Mouse (Mus musculus) heart, embryonic 10.5 days (tissue): ENCODE measurements around the gene Vmn2r77. TPM values are rescaled to one million over a fixed set of nuclear protein-coding genes. Genes with fewer than 3 reads are reported as not detected.
"Not testable (repeated sequence)": the region's sequence is repeated elsewhere in the genome, so short reads cannot be mapped to it uniquely, and the experiment has no call there.

Experiments used
- DNase-seq: peaks from one replicate; pipeline ENCODE4 v3.0.0-alpha.2; 2017; ENCODE audit warnings: low spot score
- H3K27ac ChIP-seq: fragments of 300-500 bp; sonication (generic); 2 replicates; pipeline ENCODE4 v1.5.1; 2016; ENCODE audit warnings: mild to moderate bottlenecking
- H3K27me3 ChIP-seq: fragments of 300-500 bp; sonication (generic); 2 replicates; pipeline ENCODE4 v1.6.1; 2016; ENCODE audit warnings: mild to moderate bottlenecking; ENCODE audit not compliant: poor library complexity, insufficient read depth, severe bottlenecking
- H3K36me3 ChIP-seq: fragments of 300-500 bp; sonication (generic); 2 replicates; pipeline ENCODE4 v1.6.1; 2016; ENCODE audit warnings: mild to moderate bottlenecking, moderate library complexity
- H3K4me1 ChIP-seq: fragments of 300-500 bp; sonication (generic); 2 replicates; pipeline ENCODE4 v1.6.1; 2016; ENCODE audit warnings: mild to moderate bottlenecking
- H3K4me3 ChIP-seq: fragments of 300-500 bp; sonication (generic); 2 replicates; pipeline ENCODE4 v1.5.1; 2016; ENCODE audit warnings: mild to moderate bottlenecking, moderate library complexity
- H3K9me3 ChIP-seq: fragments of 300-500 bp; sonication (generic); 2 replicates; pipeline ENCODE4 v1.6.1; 2016; ENCODE audit warnings: mild to moderate bottlenecking, moderate library complexity
- WGBS: fragments of 180-500 bp; shearing (Covaris S2); methylation state at CpG from one replicate; pipeline ENCODE4 v1.1.7; 2016; 5-methylcytosine and 5-hydroxymethylcytosine counted together
- polyA plus RNA-seq: library from polyadenylated mRNA; unstranded; fragments of >200 nt; fragmentation: Nextera tagmentation; extraction: Ambion mirVana; gene quantifications from 2 replicates; pipeline ENCODE4 v1.2.1, GENCODE M21; 2016

Vmn2r77 gene
- polyA plus RNA-seq: not detected in 2 replicates

- H3K4me1 ChIP-seq: no peaks in the 10 kb centered on the region
- H3K27ac ChIP-seq: no peak within 1 kb of the TSS
- H3K36me3 ChIP-seq: no peaks in the 10 kb centered on the region
- H3K4me3 ChIP-seq: no peak within 1 kb of the TSS
- no peaks in the 10 kb centered on the region for H3K27me3 ChIP-seq
- no peaks in the 10 kb centered on the region for H3K9me3 ChIP-seq
- DNase-seq: no peak
These were observed at the start of gene Vmn2r77 for GRCm38 (mm10) chr7:86794727-86795126. Vmn2r77 (plus strand) TSS chr7:86795027.

GRCm38 (mm10) chr7:86760751-86761150, 34.1 kb upstream of the Vmn2r77 start:
- DNase-seq: no peak
- Histone ChIP-seq H3K36me3 (no peaks in the 10 kb centered on the region), H3K27me3 (no peaks in the 10 kb centered on the region), H3K4me3 (no peak overlapping the region), H3K4me1 (no peaks in the 10 kb centered on the region), H3K9me3 (no peaks in the 10 kb centered on the region), H3K27ac (no peak overlapping the region)
- 62% methylated on average over 1 of the region's 1 CpGs for WGBS

GRCm38 (mm10) chr7:86764628-86765027, 30.2 kb upstream of the Vmn2r77 start:
- Histone ChIP-seq H3K9me3 (no peaks in the 10 kb centered on the region), H3K36me3 (no peaks in the 10 kb centered on the region), H3K27ac (no peak overlapping the region), H3K4me1 (no peaks in the 10 kb centered on the region), H3K4me3 (no peak overlapping the region), H3K27me3 (no peaks in the 10 kb centered on the region)
- DNase-seq: no peak

- H3K36me3 ChIP-seq: no peaks in the 10 kb centered on the region
- no peaks in the 10 kb centered on the region for H3K9me3 ChIP-seq
- H3K27me3 ChIP-seq: no peaks in the 10 kb centered on the region
- 77% methylated on average over 3 of the region's 3 CpGs for WGBS
- H3K4me3 ChIP-seq: no peak overlapping the region
- H3K4me1 ChIP-seq: no peaks in the 10 kb centered on the region; the same call in 1 of the 2 replicates
- no peak overlapping the region for H3K27ac ChIP-seq
- no peak for DNase-seq
These were observed 23.2 kb upstream of the Vmn2r77 start for GRCm38 (mm10) chr7:86771621-86772020.

GRCm38 (mm10) chr7:86775617-86776325, 19.1 kb upstream of the Vmn2r77 start, which contains the start of gene Folh1:
Folh1 (minus strand) TSS chr7:86775943.
- DNase-seq: no peak
- Histone ChIP-seq H3K9me3 (no peaks in the 10 kb centered on the region), H3K4me1 (no peaks in the 10 kb centered on the region; the same call in 1 of the 2 replicates), H3K36me3 (no peaks in the 10 kb centered on the region), H3K4me3 (peak within 1 kb of the TSS; percentile 52), H3K27me3 (no peaks in the 10 kb centered on the region), H3K27ac (no peak within 1 kb of the TSS)
- 6% methylated on average over 11 of the region's 11 CpGs for WGBS

- not testable (repeated sequence) for H3K4me1 ChIP-seq, DNase-seq, H3K27me3 ChIP-seq, H3K27ac ChIP-seq, H3K36me3 ChIP-seq, H3K9me3 ChIP-seq, H3K4me3 ChIP-seq
- 85% methylated on average over 5 of the region's 5 CpGs for WGBS
These were observed 20.4 kb downstream of the Vmn2r77 start for GRCm38 (mm10) chr7:86815241-86815640.

- H3K27me3 ChIP-seq, H3K4me3 ChIP-seq, H3K9me3 ChIP-seq, H3K27ac ChIP-seq, H3K4me1 ChIP-seq, H3K36me3 ChIP-seq, DNase-seq: not testable (repeated sequence)
- WGBS: 86% methylated on average over 6 of the region's 6 CpGs
These were observed 20.9 kb downstream of the Vmn2r77 start for GRCm38 (mm10) chr7:86815716-86816115.

GRCm38 (mm10) chr7:86816466-86816865, 21.6 kb downstream of the Vmn2r77 start:
- no peaks in the 10 kb centered on the region for H3K36me3 ChIP-seq
- no peak overlapping the region for H3K27ac ChIP-seq
- no peaks in the 10 kb centered on the region for H3K9me3 ChIP-seq
- H3K27me3 ChIP-seq: no peaks in the 10 kb centered on the region
- WGBS: 56% methylated on average over 1 of the region's 1 CpGs
- no peaks in the 10 kb centered on the region for H3K4me1 ChIP-seq
- no peak overlapping the region for H3K4me3 ChIP-seq
- DNase-seq: no peak

Other genes with a start within 250 kb of the Vmn2r77 start
- not detected in 2 replicates for gene Olfr295, start 211.2 kb upstream of the Vmn2r77 start, polyA plus RNA-seq
- not detected in 2 replicates for gene Olfr294, start 178.4 kb upstream of the Vmn2r77 start, polyA plus RNA-seq
- gene Olfr293, start 146.0 kb upstream of the Vmn2r77 start, polyA plus RNA-seq: not detected in 2 replicates
- not detected in 2 replicates for gene Olfr292, start 106.7 kb upstream of the Vmn2r77 start, polyA plus RNA-seq
- gene Folh1, start 19.1 kb upstream of the Vmn2r77 start, polyA plus RNA-seq: not detected in 2 replicates
- gene Vmn2r78, start 120.1 kb downstream of the Vmn2r77 start, polyA plus RNA-seq: not detected in 2 replicates
- not detected in 2 replicates for gene Vmn2r79, start 201.1 kb downstream of the Vmn2r77 start, polyA plus RNA-seq